Mouse (Mus musculus): ENCODE measurements around the gene Lbp. TPM values are rescaled to one million over a fixed set of nuclear protein-coding genes. Genes with fewer than 3 reads are reported as not detected.
A peak's percentile ranks its signal among the peaks of the same experiment; 100 is the strongest.

Gene Lbp
- polyA plus RNA-seq, 1 experiment, result 2.7 TPM

GRCm38 (mm10) chr2:158346467-158346866 is 40.2 kb downstream of the Lbp start:
- no peak overlapping the region for H3K4me3 ChIP-seq (ENCODE audit: low read depth, low read length)
- no peaks in the 10 kb centered on the region for H3K27me3 ChIP-seq (ENCODE audit: control insufficient read depth, insufficient read depth, low read length)
- no peaks in the 10 kb centered on the region for H3K36me3 ChIP-seq (ENCODE audit: control insufficient read depth, insufficient read depth, low read length)
- no peak overlapping the region for H3K27ac ChIP-seq (ENCODE audit: insufficient read depth, low read depth, low read length)
- 69% methylated on average over 6 of the region's 6 CpGs for WGBS
- H3K4me1 ChIP-seq (ENCODE audit: control insufficient read depth, insufficient read depth, insufficient read length, low read length), result no peaks in the 10 kb centered on the region
- TF ChIP-seq POLR2A (IDR thresholded peaks at IDR 0.05; ENCODE audit: low read depth, low read length) (no peak), CTCF (IDR thresholded peaks at IDR 0.05; ENCODE audit: extremely low read depth, insufficient read length, insufficient replicate concordance, low read depth, low read length) (no peak)

GRCm38 (mm10) chr2:158347868-158348267 is 41.6 kb downstream of the Lbp start:
- TF ChIP-seq POLR2A (IDR thresholded peaks at IDR 0.05; ENCODE audit: low read depth, low read length) (no peak), CTCF (IDR thresholded peaks at IDR 0.05; ENCODE audit: extremely low read depth, insufficient read length, insufficient replicate concordance, low read depth, low read length) (peak; percentile 92)
- Histone ChIP-seq H3K36me3 (ENCODE audit: control insufficient read depth, insufficient read depth, low read length) (no peaks in the 10 kb centered on the region), H3K27ac (ENCODE audit: insufficient read depth, low read depth, low read length) (no peak overlapping the region), H3K27me3 (ENCODE audit: control insufficient read depth, insufficient read depth, low read length) (no peaks in the 10 kb centered on the region), H3K4me1 (ENCODE audit: control insufficient read depth, insufficient read depth, insufficient read length, low read length) (no peaks in the 10 kb centered on the region), H3K4me3 (ENCODE audit: low read depth, low read length) (no peak overlapping the region)
- WGBS, result under 1% methylated on average over 6 of the region's 6 CpGs

GRCm38 (mm10) chr2:158352801-158353520 is 46.7 kb downstream of the Lbp start:
- H3K36me3 ChIP-seq (ENCODE audit: control insufficient read depth, insufficient read depth, low read length), result peaks cover 30% of the 10 kb centered on the region
- 80% methylated on average over 3 of the region's 3 CpGs for WGBS

GRCm38 (mm10) chr2:158354348-158355114 is 48.2 kb downstream of the Lbp start:
- TF ChIP-seq CTCF (IDR thresholded peaks at IDR 0.05; ENCODE audit: extremely low read depth, insufficient read length, insufficient replicate concordance, low read depth, low read length), result no peak
- TF ChIP-seq POLR2A (IDR thresholded peaks at IDR 0.05; ENCODE audit: low read depth, low read length), result no peak
- Histone ChIP-seq H3K36me3 (ENCODE audit: control insufficient read depth, insufficient read depth, low read length) (peaks cover 44% of the 10 kb centered on the region), H3K27ac (ENCODE audit: insufficient read depth, low read depth, low read length) (no peak overlapping the region), H3K4me1 (ENCODE audit: control insufficient read depth, insufficient read depth, insufficient read length, low read length) (peaks cover 8% of the 10 kb centered on the region; the same call in 1 of the 2 replicates), H3K27me3 (ENCODE audit: control insufficient read depth, insufficient read depth, low read length) (no peaks in the 10 kb centered on the region), H3K4me3 (ENCODE audit: low read depth, low read length) (no peak overlapping the region)
- WGBS, result 84% methylated on average over 7 of the region's 7 CpGs

More at GRCm38 (mm10) chr2:158352801-158353520, 46.7 kb downstream of the Lbp start:
- Histone ChIP-seq H3K27ac (ENCODE audit: insufficient read depth, low read depth, low read length) (no peak overlapping the region), H3K4me1 (ENCODE audit: control insufficient read depth, insufficient read depth, insufficient read length, low read length) (no peaks in the 10 kb centered on the region), H3K27me3 (ENCODE audit: control insufficient read depth, insufficient read depth, low read length) (no peaks in the 10 kb centered on the region), H3K4me3 (ENCODE audit: low read depth, low read length) (no peak overlapping the region)
- no peak for TF ChIP-seq CTCF (IDR thresholded peaks at IDR 0.05; ENCODE audit: extremely low read depth, insufficient read length, insufficient replicate concordance, low read depth, low read length)

GRCm38 (mm10) chr2:158355238-158355637 is 48.9 kb downstream of the Lbp start:
- WGBS, result 91% methylated on average over 2 of the region's 2 CpGs
- Histone ChIP-seq H3K4me3 (ENCODE audit: low read depth, low read length) (no peak overlapping the region), H3K36me3 (ENCODE audit: control insufficient read depth, insufficient read depth, low read length) (peaks cover 44% of the 10 kb centered on the region), H3K27ac (ENCODE audit: insufficient read depth, low read depth, low read length) (no peak overlapping the region), H3K4me1 (ENCODE audit: control insufficient read depth, insufficient read depth, insufficient read length, low read length) (peaks cover 11% of the 10 kb centered on the region; the same call in 1 of the 2 replicates), H3K27me3 (ENCODE audit: control insufficient read depth, insufficient read depth, low read length) (no peaks in the 10 kb centered on the region)
- no peak for TF ChIP-seq CTCF (IDR thresholded peaks at IDR 0.05; ENCODE audit: extremely low read depth, insufficient read length, insufficient replicate concordance, low read depth, low read length)
- TF ChIP-seq POLR2A (IDR thresholded peaks at IDR 0.05; ENCODE audit: low read depth, low read length), result no peak

GRCm38 (mm10) chr2:158356121-158356520 is 49.8 kb downstream of the Lbp start:
- no peaks in the 10 kb centered on the region for H3K27me3 ChIP-seq (ENCODE audit: control insufficient read depth, insufficient read depth, low read length)
- TF ChIP-seq CTCF (IDR thresholded peaks at IDR 0.05; ENCODE audit: extremely low read depth, insufficient read length, insufficient replicate concordance, low read depth, low read length) (no peak), POLR2A (IDR thresholded peaks at IDR 0.05; ENCODE audit: low read depth, low read length) (no peak)
- 85% methylated on average over 5 of the region's 5 CpGs for WGBS
- no peak overlapping the region for H3K4me3 ChIP-seq (ENCODE audit: low read depth, low read length)
- no peak overlapping the region for H3K27ac ChIP-seq (ENCODE audit: insufficient read depth, low read depth, low read length)
- H3K36me3 ChIP-seq (ENCODE audit: control insufficient read depth, insufficient read depth, low read length), result peaks cover 44% of the 10 kb centered on the region
- peaks cover 14% of the 10 kb centered on the region; the same call in 1 of the 2 replicates for H3K4me1 ChIP-seq (ENCODE audit: control insufficient read depth, insufficient read depth, insufficient read length, low read length)
